8 mouse cellular contexts compared by ENCODE assay signal in the genomic region with DNA sequence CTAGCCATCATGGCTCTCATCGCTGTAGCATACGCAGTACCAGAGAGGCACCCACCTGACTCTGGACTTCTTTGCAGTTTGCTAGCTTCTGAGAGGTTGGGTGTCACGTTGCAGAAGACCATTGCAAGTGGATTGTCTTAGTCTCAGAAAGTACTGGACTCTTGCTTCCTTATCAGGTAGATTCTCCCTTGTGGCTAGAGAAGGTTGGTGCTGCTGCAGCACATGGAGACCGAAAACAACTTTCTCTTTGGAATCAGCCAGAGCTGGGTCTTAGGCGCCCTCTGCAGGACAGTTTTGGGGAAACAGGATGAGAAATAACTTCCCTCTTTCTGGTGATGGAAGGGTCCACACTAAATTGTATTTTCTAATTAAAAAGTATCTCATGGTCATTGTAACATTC.
A peak's percentile ranks its signal among the peaks of the same experiment; 100 is the strongest.
DNase-seq lines count a peak whose midpoint lies in the region; ATAC-seq lines count a peak whose summit lies in the region.

No protein-coding gene starts in this region.

- H3K36me3 ChIP-seq in heart, embryonic 13.5 days: no peaks in the 10 kb centered on the region
- H3K36me3 ChIP-seq in kidney, embryonic 16.5 days (ENCODE audit: insufficient read depth, low read length): no peaks in the 10 kb centered on the region
- no peaks in the 10 kb centered on the region for H3K36me3 ChIP-seq in neural tube, embryonic 14.5 days (ENCODE audit: control insufficient read depth, insufficient read depth, low read length)

- H3K9ac ChIP-seq in heart, embryonic 13.5 days: no peak overlapping the region
- no peak overlapping the region for H3K9ac ChIP-seq in kidney, embryonic 16.5 days (replicated peaks; ENCODE audit: low read length)
- H3K9ac ChIP-seq in neural tube, embryonic 14.5 days (replicated peaks; ENCODE audit: low read depth, low read length): no peak overlapping the region

- H3K27ac ChIP-seq in heart, embryonic 13.5 days (replicated peaks): no peak overlapping the region
- H3K27ac ChIP-seq in kidney, embryonic 16.5 days (ENCODE audit: low read length): no peak overlapping the region
- H3K27ac ChIP-seq in neural tube, embryonic 14.5 days (ENCODE audit: low read depth, low read length): no peak overlapping the region

- H3K9me3 ChIP-seq in heart, embryonic 13.5 days: no peaks in the 10 kb centered on the region
- H3K9me3 ChIP-seq in kidney, embryonic 16.5 days (ENCODE audit: low read length): no peaks in the 10 kb centered on the region
- no peaks in the 10 kb centered on the region for H3K9me3 ChIP-seq in neural tube, embryonic 14.5 days (ENCODE audit: control insufficient read depth, low read length)

- peak; percentile 78 for ATAC-seq in CD4-positive, CD25-positive, alpha-beta regulatory T cell, adult 4 months
- ATAC-seq in heart, embryonic 13.5 days (ENCODE audit: extremely low read depth, insufficient number of reproducible peaks, low FRiP score, low TSS enrichment): no peak
- ATAC-seq in kidney, embryonic 16.5 days (ENCODE audit: low FRiP score, low TSS enrichment): peak; percentile 78
- peak; percentile 68; the same call in 1 of the 2 replicates for ATAC-seq in neural tube, embryonic 14.5 days (ENCODE audit: low read depth)

- H3K4me2 ChIP-seq in heart, embryonic 13.5 days: peak overlapping the region; percentile 28; the same call in 1 of the 2 replicates
- no peak overlapping the region for H3K4me2 ChIP-seq in kidney, embryonic 16.5 days (replicated peaks; ENCODE audit: low read depth, low read length)
- H3K4me2 ChIP-seq in neural tube, embryonic 14.5 days (ENCODE audit: low read depth, low read length): no peak overlapping the region

- no peak overlapping the region for H3K4me3 ChIP-seq in heart, embryonic 13.5 days
- no peak overlapping the region for H3K4me3 ChIP-seq in kidney, embryonic 16.5 days (ENCODE audit: low read length)
- H3K4me3 ChIP-seq in neural tube, embryonic 14.5 days (ENCODE audit: low read depth, low read length): no peak overlapping the region

- H3K4me1 ChIP-seq in heart, embryonic 13.5 days: no peaks in the 10 kb centered on the region
- no peaks in the 10 kb centered on the region for H3K4me1 ChIP-seq in kidney, embryonic 16.5 days (ENCODE audit: insufficient read depth, low read length)
- no peaks in the 10 kb centered on the region for H3K4me1 ChIP-seq in neural tube, embryonic 14.5 days (ENCODE audit: control insufficient read depth, insufficient read depth, low read length)

- WGBS in heart, embryonic 13.5 days: 38% methylated on average over 5 of the region's 5 CpGs
- 46% methylated on average over 5 of the region's 5 CpGs for WGBS in kidney, embryonic 16.5 days
- 42% methylated on average over 5 of the region's 5 CpGs for WGBS in neural tube, embryonic 14.5 days

- peaks cover 29% of the 10 kb centered on the region for H3K27me3 ChIP-seq in heart, embryonic 13.5 days (replicated peaks)
- no peaks in the 10 kb centered on the region; the same call in 1 of the 2 replicates for H3K27me3 ChIP-seq in kidney, embryonic 16.5 days (ENCODE audit: insufficient read depth, low read length)
- no peaks in the 10 kb centered on the region for H3K27me3 ChIP-seq in neural tube, embryonic 14.5 days (ENCODE audit: control insufficient read depth, insufficient read depth, low read length)

- DNase-seq in adrenal gland, adult 8-10 months: peak; percentile 18
- DNase-seq in embryo, embryonic 9.5 days (ENCODE audit: extremely low spot score): peak; percentile 65
- peak; percentile 38 to 56 for DNase-seq in lung, adult 18-20 months
- peak; percentile 62 for DNase-seq in thymus, postnatal 14 days
